Mouse (Mus musculus) MEL (cell line): ENCODE results near the gene Lsm14a. TPM values are rescaled to one million over a fixed set of nuclear protein-coding genes. Genes with fewer than 3 reads are reported as not detected.

ENCODE experiments used
- DNase-seq: peaks from one replicate; pipeline ENCODE4 v3.0.0; 2011; ENCODE audit warnings: low read depth, low spot score
- H3K27ac ChIP-seq: 2 replicates; pipeline ENCODE4 v1.5.1; 2012; ENCODE audit warnings: low read depth, mild to moderate bottlenecking, control low read depth, low read length, moderate library complexity; ENCODE audit not compliant: control insufficient read depth
- H3K27me3 ChIP-seq, 2 experiments: fragments of 150-350 bp in 1 of 2; sonication (generic) in 1 of 2; 2 replicates each; pipeline ENCODE4 v1.6.1; 2012; ENCODE audit warnings: low read length in 2 of 2, mild to moderate bottlenecking in 2 of 2, improper control_type of control experiment in 1 of 2, moderate library complexity in 1 of 2; ENCODE audit not compliant: insufficient read depth in 2 of 2, control insufficient read depth in 1 of 2
- H3K36me3 ChIP-seq, 2 experiments: 2 replicates each; pipeline ENCODE4 v1.6.1; 2012 to 2014; ENCODE audit warnings: low read length in 2 of 2, improper control_type of control experiment in 1 of 2, inconsistent platforms in 1 of 2, mild to moderate bottlenecking in 1 of 2; ENCODE audit not compliant: insufficient read depth in 2 of 2, control insufficient read depth in 1 of 2
- H3K4me1 ChIP-seq, 2 experiments: fragments of 150-350 bp in 1 of 2; sonication (generic) in 1 of 2; 2 replicates each; pipeline ENCODE4 v1.6.1; 2012; ENCODE audit warnings: low read length in 2 of 2, improper control_type of control experiment in 1 of 2, mild to moderate bottlenecking in 1 of 2; ENCODE audit not compliant: insufficient read depth in 2 of 2, control insufficient read depth in 1 of 2
- H3K4me3 ChIP-seq, 2 experiments: fragments of 150-350 bp in 1 of 2; sonication (generic) in 1 of 2; 2 replicates each; pipeline ENCODE4 v1.5.1; 2012; ENCODE audit warnings: low read depth in 2 of 2, low read length in 2 of 2, mild to moderate bottlenecking in 2 of 2, moderate library complexity in 2 of 2, control low read depth in 1 of 2, improper control_type of control experiment in 1 of 2; ENCODE audit not compliant: control insufficient read depth in 1 of 2, insufficient read depth in 1 of 2
- H3K79me2 ChIP-seq: 2 replicates; pipeline ENCODE4 v1.6.1; 2012; ENCODE audit warnings: mild to moderate bottlenecking, low read length, moderate library complexity; ENCODE audit not compliant: control insufficient read depth, poor library complexity, insufficient read depth
- H3K9ac ChIP-seq: 2 replicates; pipeline ENCODE4 v1.6.1; 2012; ENCODE audit warnings: low read depth, mild to moderate bottlenecking, control low read depth, low read length, moderate library complexity; ENCODE audit not compliant: control insufficient read depth, poor library complexity, severe bottlenecking
- H3K9me3 ChIP-seq: fragments of 150-350 bp; sonication (generic); replicated peaks from 2 replicates; pipeline ENCODE4 v1.6.1; 2012; ENCODE audit warnings: mild to moderate bottlenecking, low read length, improper control_type of control experiment, moderate library complexity; ENCODE audit not compliant: insufficient read depth
- CHD1 ChIP-seq: IDR thresholded peaks from 2 replicates; pipeline ENCODE4 v1.6.1; 2012; ENCODE audit warnings: low read depth, mild to moderate bottlenecking, inconsistent platforms, low read length, improper control_type of control experiment
- CHD2 ChIP-seq: IDR thresholded peaks from 2 replicates; pipeline ENCODE4 v1.6.1; 2011; ENCODE audit warnings: low read length, improper control_type of control experiment
- E2F4 ChIP-seq: IDR thresholded peaks from 2 replicates; pipeline ENCODE4 v1.6.1; 2011; ENCODE audit warnings: low read depth, low read length, improper control_type of control experiment, borderline replicate concordance
- EP300 ChIP-seq, 2 experiments: IDR thresholded peaks; 2 replicates each; pipeline ENCODE4 v1.6.1; 2011; ENCODE audit warnings: improper control_type of control experiment in 2 of 2, low read length in 2 of 2, low read depth in 1 of 2, mild to moderate bottlenecking in 1 of 2
- ETS1 ChIP-seq: IDR thresholded peaks from 2 replicates; pipeline ENCODE4 v1.6.1; 2012; ENCODE audit warnings: low read depth, mild to moderate bottlenecking, inconsistent platforms, low read length, improper control_type of control experiment, moderate library complexity
- HCFC1 ChIP-seq: IDR thresholded peaks from 2 replicates; pipeline ENCODE4 v1.6.1; 2012; ENCODE audit warnings: low read depth, mild to moderate bottlenecking, inconsistent platforms, low read length, improper control_type of control experiment, moderate library complexity
- KAT2A ChIP-seq: conservative IDR thresholded peaks from 2 replicates; pipeline ENCODE4 v1.6.1; 2012; ENCODE audit warnings: low read depth, low read length, improper control_type of control experiment, inconsistent platforms
- MAFK ChIP-seq: IDR thresholded peaks from 2 replicates; pipeline ENCODE4 v1.6.1; 2011; ENCODE audit warnings: low read depth, mild to moderate bottlenecking, low read length, improper control_type of control experiment, borderline replicate concordance
- MAX ChIP-seq: IDR thresholded peaks from 2 replicates; pipeline ENCODE4 v1.6.1; 2011; ENCODE audit warnings: low read length, improper control_type of control experiment
- MEF2A ChIP-seq: IDR thresholded peaks from 2 replicates; pipeline ENCODE4 v1.6.1; 2014; ENCODE audit warnings: low read depth, mild to moderate bottlenecking, inconsistent platforms, low read length, improper control_type of control experiment; ENCODE audit not compliant: poor library complexity, insufficient replicate concordance, severe bottlenecking; ENCODE audit errors: extremely low read depth
- MXI1 ChIP-seq: IDR thresholded peaks from 2 replicates; pipeline ENCODE4 v1.6.1; 2011; ENCODE audit warnings: mild to moderate bottlenecking, low read depth, low read length, improper control_type of control experiment
- MYC ChIP-seq: IDR thresholded peaks from 2 replicates; pipeline ENCODE4 v1.6.1; 2011; ENCODE audit warnings: low read depth, mild to moderate bottlenecking, low read length, improper control_type of control experiment, moderate library complexity
- RAD21 ChIP-seq: IDR thresholded peaks from 2 replicates; pipeline ENCODE4 v1.6.1; 2011; ENCODE audit warnings: mild to moderate bottlenecking, low read depth, low read length, improper control_type of control experiment
- SMC3 ChIP-seq: IDR thresholded peaks from 2 replicates; pipeline ENCODE4 v1.6.1; 2011; ENCODE audit warnings: low read depth, low read length, improper control_type of control experiment
- TAL1 ChIP-seq: IDR thresholded peaks from 2 replicates; pipeline ENCODE4 v1.6.1; 2012; ENCODE audit warnings: mild to moderate bottlenecking, inconsistent platforms, low read length, moderate library complexity, mixed read lengths
- TBP ChIP-seq: IDR thresholded peaks from 2 replicates; pipeline ENCODE4 v1.8.0; 2011; ENCODE audit warnings: low read depth, low read length, improper control_type of control experiment
- TCF12 ChIP-seq: IDR thresholded peaks from 2 replicates; pipeline ENCODE4 v1.6.1; 2014; ENCODE audit warnings: low read depth, mild to moderate bottlenecking, inconsistent platforms, low read length, improper control_type of control experiment, moderate library complexity
- ZC3H11A ChIP-seq: IDR thresholded peaks from 2 replicates; pipeline ENCODE4 v1.6.1; 2012; ENCODE audit warnings: low read depth, mild to moderate bottlenecking, inconsistent platforms, low read length, improper control_type of control experiment
- ZKSCAN1 ChIP-seq: IDR thresholded peaks from 2 replicates; pipeline ENCODE4 v1.6.1; 2012; ENCODE audit warnings: low read depth, mild to moderate bottlenecking, inconsistent platforms, low read length, improper control_type of control experiment, moderate library complexity
- ZMIZ1 ChIP-seq: IDR thresholded peaks from 2 replicates; pipeline ENCODE4 v1.6.1; 2012; ENCODE audit warnings: low read depth, mild to moderate bottlenecking, inconsistent platforms, low read length, improper control_type of control experiment, moderate library complexity
- ZNF384 ChIP-seq: IDR thresholded peaks from 2 replicates; pipeline ENCODE4 v1.6.1; 2012; ENCODE audit warnings: low read depth, mild to moderate bottlenecking, inconsistent platforms, low read length, improper control_type of control experiment
- polyA plus RNA-seq, 2 experiments: library from polyadenylated mRNA; stranded (reverse) in 1 of 2; unstranded in 1 of 2; fragments of >175 nt in 1 of 2; fragments of >200 nt in 1 of 2; gene quantifications; 2 replicates each; pipeline versions ENCODE4 v1.2.1 to v1.2.4; 2012; ENCODE audit warnings: low replicate concordance in 2 of 2, low read depth in 1 of 2; ENCODE audit not compliant: insufficient read length in 2 of 2, insufficient read depth in 1 of 2, missing spikeins in 1 of 2
- total RNA-seq: library from RNA; depleted of rRNA; stranded (reverse); fragments of 300-350 nt; gene quantifications from 2 replicates; pipeline ENCODE4 v1.2.3, GENCODE M21; 2012

Gene Lsm14a
- total and polyA plus RNA-seq, 3 experiments: 66.4 to 371 (median 233) TPM

GRCm38 (mm10) chr7:34392335-34392734 is 780 bp downstream of the Lsm14a start:
- Histone ChIP-seq H3K4me3 (no peak overlapping the region), H3K27me3 (no peaks in the 10 kb centered on the region), H3K79me2 (peaks cover 29% of the 10 kb centered on the region), H3K9me3 (no peaks in the 10 kb centered on the region), H3K36me3 (peaks cover 0 to 4% of the 10 kb centered on the region in 2 experiments; a peak in 1 of 4 replicates), H3K4me1 (peaks cover 3 to 7% of the 10 kb centered on the region in 2 experiments), H3K27ac (no peak overlapping the region), H3K9ac (no peak overlapping the region)
- no peak for DNase-seq
- TF ChIP-seq ZNF384: no peak
- TF ChIP-seq HCFC1: no peak
- no peak for TF ChIP-seq MAFK

- Histone ChIP-seq H3K27ac (no peak overlapping the region), H3K79me2 (peaks cover 35% of the 10 kb centered on the region), H3K36me3 (peaks cover 0 to 8% of the 10 kb centered on the region in 2 experiments; a peak in 2 of 4 replicates), H3K27me3 (no peaks in the 10 kb centered on the region), H3K4me1 (peaks cover 3 to 9% of the 10 kb centered on the region in 2 experiments), H3K4me3 (no peak overlapping the region), H3K9me3 (no peaks in the 10 kb centered on the region), H3K9ac (no peak overlapping the region)
- no peak for TF ChIP-seq TBP
- TF ChIP-seq ZKSCAN1: no peak
- TF ChIP-seq TCF12: no peak
- TF ChIP-seq ZC3H11A: no peak
- TF ChIP-seq MXI1: no peak
- TF ChIP-seq TAL1: no peak
- TF ChIP-seq MEF2A: no peak
- no peak for TF ChIP-seq SMC3
- no peak for TF ChIP-seq E2F4
- no peak for TF ChIP-seq HCFC1
- TF ChIP-seq MAX: no peak
- no peak for TF ChIP-seq CHD2
- no peak for TF ChIP-seq CHD1
- no peak for TF ChIP-seq ZMIZ1
- DNase-seq: no peak
These were observed 1.4 kb downstream of the Lsm14a start for GRCm38 (mm10) chr7:34391711-34392110.

- no peaks in the 10 kb centered on the region for H3K27me3 ChIP-seq
- H3K9ac ChIP-seq: peak overlapping the region; percentile 97
- H3K9me3 ChIP-seq: no peaks in the 10 kb centered on the region
- peaks cover 0 to 12% of the 10 kb centered on the region in 2 experiments; a peak in 3 of 4 replicates for H3K36me3 ChIP-seq
- H3K4me1 ChIP-seq: peaks cover 6 to 11% of the 10 kb centered on the region in 2 experiments
- TF ChIP-seq EP300 (IDR thresholded peaks at IDR 0.05; ENCODE audit: low read depth in 1 of 2, low read length in 2 of 2) (peak in 1 of 2 experiments; percentile 40; a peak in 1 of 4 replicates), RAD21 (no peak), MAX (0 out of 2 replicates have a peak, but pooled peaks have one; percentile 23), ZMIZ1 (no peak), KAT2A (0 out of 2 replicates have a peak, but pooled peaks have one; percentile 4), ETS1 (peak; percentile 55; the same call in 1 of the 2 replicates), MYC (no peak)
- TF ChIP-seq, all 39 proteins: peak for 4
- H3K79me2 ChIP-seq: peaks cover 40% of the 10 kb centered on the region
- DNase-seq: peak; percentile 68
- peak overlapping the region; percentile 74 to 89; a peak in 3 of 4 replicates for H3K4me3 ChIP-seq
- peak overlapping the region; percentile 93 for H3K27ac ChIP-seq
These were observed 2.3 kb downstream of the Lsm14a start for GRCm38 (mm10) chr7:34390834-34391155.
